Mouse (Mus musculus): ENCODE data around the gene Olfr295.

Olfr295 gene

GRCm38 (mm10) chr7:86583562-86583961 lies at the start of gene Olfr295:
TSS of gene Olfr295 (plus strand) at chr7:86583862.
- no peak for DNase-seq

GRCm38 (mm10) chr7:86616543-86616942 lies 32.9 kb downstream of the Olfr295 start, which contains the start of gene Olfr294:
TSS of gene Olfr294 (minus strand) at chr7:86616643.
- no peak for DNase-seq
